Mouse (Mus musculus): ENCODE measurements around the gene Cst12. TPM values are rescaled to one million over a fixed set of nuclear protein-coding genes. Genes with fewer than 3 reads are reported as not detected.

Cst12 gene
- polyA plus RNA-seq, 1 experiment from 2014 or later, result not detected

Other genes starting within 250 kb of the Cst12 start
- 50.5 and 61.3 TPM in 2 replicates for gene Nxt1, start 116.8 kb upstream of the Cst12 start, polyA plus RNA-seq (2015; fragmentation: Nextera tagmentation; extraction: Ambion mirVana)
- 15.9 and 17.5 TPM in 2 replicates for gene Gzf1, start 108.3 kb upstream of the Cst12 start, polyA plus RNA-seq (2015; fragmentation: Nextera tagmentation; extraction: Ambion mirVana)
- gene Napb, start 56.9 kb upstream of the Cst12 start, polyA plus RNA-seq (2015; fragmentation: Nextera tagmentation; extraction: Ambion mirVana), result 2.4 and 2.5 TPM in 2 replicates
- not detected in 2 replicates for gene Cstl1, start 39.0 kb upstream of the Cst12 start, polyA plus RNA-seq (2015; fragmentation: Nextera tagmentation; extraction: Ambion mirVana)
- gene Cst11, start 17.9 kb upstream of the Cst12 start, polyA plus RNA-seq (2015; fragmentation: Nextera tagmentation; extraction: Ambion mirVana), result not detected in 2 replicates
- not detected in 2 replicates for gene 8030411F24Rik, start 7.4 kb upstream of the Cst12 start, polyA plus RNA-seq (2015; fragmentation: Nextera tagmentation; extraction: Ambion mirVana)
- not detected in 2 replicates for gene Cst8, start 9.4 kb downstream of the Cst12 start, polyA plus RNA-seq (2015; fragmentation: Nextera tagmentation; extraction: Ambion mirVana)
- gene Cst13, start 30.7 kb downstream of the Cst12 start, polyA plus RNA-seq (2015; fragmentation: Nextera tagmentation; extraction: Ambion mirVana), result not detected in 2 replicates
- 2.8 and 4.5 TPM in 2 replicates for gene Cst9, start 45.8 kb downstream of the Cst12 start, polyA plus RNA-seq (2015; fragmentation: Nextera tagmentation; extraction: Ambion mirVana)
- gene 9230104L09Rik, start 75.7 kb downstream of the Cst12 start, polyA plus RNA-seq (2015; fragmentation: Nextera tagmentation; extraction: Ambion mirVana), result 0.38 and 0.71 TPM in 2 replicates
- 721 and 724 TPM in 2 replicates for gene Cst3, start 86.3 kb downstream of the Cst12 start, polyA plus RNA-seq (2015; fragmentation: Nextera tagmentation; extraction: Ambion mirVana)
- not detected in 2 replicates for gene Gm1330, start 213.9 kb downstream of the Cst12 start, polyA plus RNA-seq (2015; fragmentation: Nextera tagmentation; extraction: Ambion mirVana)
- gene Gm10750, start 227.9 kb downstream of the Cst12 start, polyA plus RNA-seq (2015; fragmentation: Nextera tagmentation; extraction: Ambion mirVana), result not detected in 2 replicates